Mouse (Mus musculus): Measurements from ENCODE around the gene Mybpc3. TPM values are rescaled to one million over a fixed set of nuclear protein-coding genes. Genes with fewer than 3 reads are reported as not detected.

The Mybpc3 gene
- polyA plus RNA-seq, 2 experiments from 2014 or later, result not detected

GRCm38 (mm10) chr2:91125101-91125500 is 7.2 kb downstream of the Mybpc3 start:
- ATAC-seq, result no peak

GRCm38 (mm10) chr2:91128761-91129160 is 10.8 kb downstream of the Mybpc3 start:
- no peak for ATAC-seq

- no peak for ATAC-seq
Measured at GRCm38 (mm10) chr2:91130126-91130525, 12.2 kb downstream of the Mybpc3 start.

- no peak for ATAC-seq
Measured at GRCm38 (mm10) chr2:91131251-91131650, 13.3 kb downstream of the Mybpc3 start.

GRCm38 (mm10) chr2:91132035-91132434 is 14.1 kb downstream of the Mybpc3 start:
- no peak for ATAC-seq

GRCm38 (mm10) chr2:91136513-91137412 is 18.8 kb downstream of the Mybpc3 start:
- ATAC-seq, result no peak

DNA sequence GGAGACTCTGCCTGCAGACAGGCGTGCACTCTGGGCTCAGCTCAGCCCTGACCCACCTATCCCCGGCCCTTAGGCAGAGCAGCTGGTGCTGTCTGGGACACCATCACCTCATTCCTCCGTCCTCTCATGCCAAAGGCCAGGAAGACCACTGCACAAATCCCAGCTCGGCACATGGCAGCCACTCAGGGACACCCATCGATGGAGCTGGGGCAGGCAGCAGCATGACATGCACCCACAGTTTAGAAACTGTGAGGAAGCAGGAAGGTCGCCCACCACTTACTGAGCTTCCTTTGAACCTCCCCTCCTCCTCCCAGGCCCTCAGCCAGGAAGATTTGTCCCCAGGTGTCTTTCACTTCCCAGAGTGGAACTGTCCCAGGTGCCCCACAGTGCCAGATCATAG is 19.5 kb downstream of the Mybpc3 start:
- no peak for ATAC-seq

DNA sequence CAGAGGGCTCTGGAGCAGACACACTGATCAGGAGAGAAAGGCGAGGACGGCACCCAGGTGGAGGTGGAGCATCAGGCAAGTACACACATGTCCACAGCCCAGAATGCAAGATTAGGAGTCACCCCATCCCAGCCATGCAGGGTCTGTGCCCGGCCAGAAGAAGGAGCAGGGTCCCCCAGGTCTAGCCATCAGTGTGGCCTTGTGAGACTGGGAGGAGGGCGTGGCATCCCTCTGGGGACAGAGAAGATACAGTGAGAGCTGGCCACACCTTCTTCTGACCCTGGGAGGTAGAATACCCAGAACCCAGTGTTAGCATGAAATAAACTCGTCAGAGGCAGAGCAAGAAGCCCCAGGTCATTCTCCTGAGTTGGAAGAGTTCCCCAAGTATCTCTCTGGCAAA is 21.4 kb downstream of the Mybpc3 start:
- ATAC-seq, result no peak

- no peak for ATAC-seq
Measured at GRCm38 (mm10) chr2:91139764-91140163, 21.8 kb downstream of the Mybpc3 start.

- no peak for ATAC-seq
Measured at GRCm38 (mm10) chr2:91142920-91143319, 25.0 kb downstream of the Mybpc3 start.

DNA sequence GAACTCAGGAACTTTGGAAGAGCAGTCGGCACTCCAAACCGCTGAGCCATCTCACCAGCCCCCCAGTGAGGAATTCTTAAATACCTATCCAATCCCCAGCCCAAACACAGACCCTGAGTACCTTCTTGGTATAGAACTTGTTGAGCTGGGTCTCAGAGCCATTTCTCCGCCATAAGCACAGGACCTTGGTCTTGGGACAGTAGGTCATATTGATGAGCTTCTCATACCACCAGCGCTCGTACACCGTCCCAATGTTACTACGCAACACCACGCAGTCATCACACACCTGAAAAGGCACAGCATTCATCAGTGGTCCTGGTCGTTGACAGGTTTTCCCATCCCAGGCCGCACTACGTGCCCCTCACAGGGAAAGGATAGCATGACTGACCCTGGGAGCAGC is 25.5 kb downstream of the Mybpc3 start:
- ATAC-seq, result no peak

DNA sequence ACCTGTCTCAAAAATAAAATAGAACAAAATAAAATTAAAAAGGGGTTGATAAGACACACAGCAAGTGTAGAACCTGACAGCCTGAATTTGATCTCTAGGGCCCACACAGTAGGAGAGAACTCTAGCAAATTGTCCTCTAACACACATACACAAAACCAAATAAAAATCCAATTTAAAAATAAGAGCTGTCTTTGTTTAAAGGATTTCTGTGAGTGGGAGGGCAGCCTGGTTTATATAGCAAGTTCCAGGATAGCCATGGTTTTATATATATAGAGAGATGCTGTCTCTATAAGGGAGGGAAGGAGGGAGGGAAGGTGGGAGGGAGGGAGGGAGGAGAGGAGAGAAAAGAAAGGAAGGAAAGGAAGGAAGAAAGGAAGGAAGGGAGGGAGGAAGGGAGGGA is 30.2 kb downstream of the Mybpc3 start:
- no peak for ATAC-seq

- no peak for ATAC-seq
Measured at GRCm38 (mm10) chr2:91151331-91151730, 33.4 kb downstream of the Mybpc3 start.

- ATAC-seq, result no peak
Measured at GRCm38 (mm10) chr2:91152885-91153377, 35.0 kb downstream of the Mybpc3 start.

GRCm38 (mm10) chr2:91154091-91154490 is 36.1 kb downstream of the Mybpc3 start:
- no peak for ATAC-seq

GRCm38 (mm10) chr2:91157002-91157752 is 39.2 kb downstream of the Mybpc3 start:
- ATAC-seq, result no peak

DNA sequence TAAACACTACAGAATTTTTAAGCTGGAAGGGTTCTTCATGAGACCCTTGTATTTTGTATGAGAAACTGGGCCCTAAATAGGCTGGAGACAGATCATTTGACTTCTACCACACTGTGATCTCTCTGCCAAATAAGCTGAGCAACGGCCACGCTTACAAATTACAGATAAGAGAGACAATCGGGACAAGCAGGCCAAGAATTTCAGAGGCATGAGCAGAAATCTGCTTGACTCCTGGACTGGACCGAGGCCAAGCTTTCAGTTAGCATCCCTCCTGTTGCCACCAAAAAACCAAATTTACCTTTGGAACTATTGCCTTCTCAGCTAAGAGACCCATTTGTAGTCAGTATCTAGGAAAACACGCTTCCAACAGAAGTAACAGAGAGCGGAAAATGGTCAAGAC is 42.6 kb downstream of the Mybpc3 start:
- ATAC-seq, result no peak

- no peak for ATAC-seq
Measured at GRCm38 (mm10) chr2:91162952-91163351, 45.0 kb downstream of the Mybpc3 start.

- ATAC-seq, result no peak
Measured at GRCm38 (mm10) chr2:91163532-91163931, 45.6 kb downstream of the Mybpc3 start.

GRCm38 (mm10) chr2:91164991-91165390 is 47.0 kb downstream of the Mybpc3 start:
- no peak for ATAC-seq

GRCm38 (mm10) chr2:91167629-91168028 is 49.7 kb downstream of the Mybpc3 start:
- no peak for ATAC-seq

DNA sequence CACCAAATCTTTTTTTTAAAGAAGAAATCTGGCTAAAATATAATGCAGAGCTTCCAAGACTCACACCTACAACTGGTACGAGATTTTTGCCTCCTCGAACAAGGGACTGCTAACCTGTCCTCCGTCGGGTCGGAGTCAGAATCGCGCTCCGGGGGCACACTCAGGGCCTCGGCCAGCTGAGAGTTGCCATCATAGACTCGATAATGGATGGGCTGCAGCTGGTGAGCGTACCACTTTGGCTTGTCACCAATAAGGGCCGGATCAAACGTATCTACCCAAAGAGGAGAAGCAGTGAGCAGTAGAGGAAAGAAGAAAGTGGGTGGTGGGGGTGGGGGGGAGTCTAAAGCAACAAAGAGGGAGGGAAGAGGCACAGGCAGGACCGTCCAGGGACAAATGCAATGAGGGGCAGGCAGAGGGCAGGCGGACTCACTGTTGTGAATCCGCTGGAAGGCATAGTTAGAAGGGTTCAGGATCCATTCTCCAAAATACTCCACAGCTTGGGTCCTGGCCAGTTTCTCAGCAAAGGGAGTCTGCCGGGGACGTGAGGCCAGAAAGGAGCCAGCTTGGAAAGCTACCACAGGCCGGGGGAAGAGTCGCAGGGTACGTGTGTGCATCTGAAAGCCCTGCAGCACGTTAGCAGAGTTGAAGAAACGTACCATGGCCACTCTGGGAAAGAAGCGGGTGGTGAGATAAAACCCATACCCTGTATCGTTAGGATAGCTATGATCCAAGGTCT is 51.8 kb downstream of the Mybpc3 start:
- no peak for ATAC-seq

DNA sequence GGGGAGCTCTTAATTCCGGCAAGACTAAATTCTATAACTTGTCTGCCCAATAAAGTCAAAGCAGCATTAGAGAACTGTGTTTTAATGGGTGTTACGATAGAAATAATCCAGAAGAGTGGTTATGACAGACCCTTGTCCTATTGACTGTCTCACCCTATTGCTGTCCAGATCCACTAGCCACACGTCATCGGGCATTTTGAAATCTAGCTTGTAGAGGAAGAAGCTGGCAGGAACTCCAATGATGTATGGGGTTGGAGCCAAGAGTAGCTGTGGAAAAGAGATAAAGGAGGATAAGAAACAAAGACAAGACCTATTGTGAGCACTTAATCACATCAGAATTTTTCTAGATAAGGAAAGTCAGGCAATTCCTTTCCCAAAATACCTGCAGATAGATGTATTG is 57.5 kb downstream of the Mybpc3 start:
- no peak for ATAC-seq
